Mouse (Mus musculus) small intestine, adult 2 months (tissue): ENCODE results near the gene Gm49711. TPM values are rescaled to one million over a fixed set of nuclear protein-coding genes. Genes with fewer than 3 reads are reported as not detected.

Source experiments
- H3K27ac ChIP-seq: fragments of 200-500 bp; 2 replicates; pipeline ENCODE4 v1.5.1; 2012; ENCODE audit warnings: low read depth, low read length, control low read depth, inconsistent platforms; ENCODE audit not compliant: insufficient read depth
- H3K27me3 ChIP-seq: fragments of 200-500 bp; 2 replicates; pipeline ENCODE4 v1.6.1; 2012; ENCODE audit warnings: mild to moderate bottlenecking, moderate library complexity, low read length, inconsistent platforms; ENCODE audit not compliant: control insufficient read depth, insufficient read depth
- H3K36me3 ChIP-seq: fragments of 200-500 bp; 2 replicates; pipeline ENCODE4 v1.6.1; 2012; ENCODE audit warnings: mild to moderate bottlenecking, low read length, control low read depth, inconsistent platforms; ENCODE audit not compliant: control insufficient read depth, insufficient read depth
- H3K4me1 ChIP-seq: fragments of 200-500 bp; 2 replicates; pipeline ENCODE4 v1.6.1; 2012; ENCODE audit warnings: low read length, inconsistent platforms, mixed read lengths; ENCODE audit not compliant: control insufficient read depth, insufficient read depth, insufficient read length
- H3K4me3 ChIP-seq: fragments of 200-500 bp; 2 replicates; pipeline ENCODE4 v1.5.1; 2012; ENCODE audit warnings: low read depth, mild to moderate bottlenecking, control low read depth, inconsistent platforms, low read length, moderate library complexity
- CTCF ChIP-seq: fragments of 200-500 bp; IDR thresholded peaks from 2 replicates; pipeline ENCODE4 v1.5.1; 2012; ENCODE audit warnings: low read depth, mild to moderate bottlenecking, control low read depth, inconsistent platforms, low read length, moderate library complexity, mixed read lengths; ENCODE audit not compliant: insufficient replicate concordance, insufficient read length; ENCODE audit errors: extremely low read depth
- POLR2A ChIP-seq: fragments of 200-500 bp; IDR thresholded peaks from 2 replicates; pipeline ENCODE4 v1.6.1; 2012; ENCODE audit warnings: low read depth, mild to moderate bottlenecking, control low read depth, inconsistent platforms, low read length, moderate library complexity
- WGBS: fragments of 180-500 bp; shearing (Covaris S2); methylation state at CpG from one replicate; pipeline ENCODE4 v1.1.7; 2018; 5-methylcytosine and 5-hydroxymethylcytosine counted together
- polyA plus RNA-seq: library from polyadenylated mRNA; depleted of rRNA; stranded (reverse); fragments of >200 nt; gene quantifications from 2 replicates; pipeline ENCODE4 v1.2.3, GENCODE M21; 2012

The Gm49711 gene
- polyA plus RNA-seq, 1 experiment = not detected

DNA sequence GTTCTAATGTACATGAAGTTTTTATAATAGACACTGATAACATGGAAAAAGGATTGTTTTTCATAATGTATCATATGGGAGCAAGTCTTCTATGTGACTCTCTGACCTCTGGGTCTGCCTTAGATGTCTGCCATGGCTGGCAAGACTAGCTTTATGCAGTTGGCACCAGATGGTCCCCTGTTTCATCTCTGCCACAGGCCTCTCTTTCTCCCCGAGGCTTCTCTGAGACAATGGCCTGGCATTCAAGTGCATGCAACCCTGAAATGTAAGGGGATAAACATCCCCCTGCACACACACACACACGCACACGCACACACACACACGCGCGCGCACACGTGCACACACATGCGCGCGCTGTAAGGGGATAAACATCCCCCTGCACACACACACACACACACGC, 82.9 kb downstream of the Gm49711 start:
- Histone ChIP-seq H3K27ac (no peak overlapping the region), H3K27me3 (no peaks in the 10 kb centered on the region), H3K4me1 (no peaks in the 10 kb centered on the region), H3K36me3 (no peaks in the 10 kb centered on the region), H3K4me3 (no peak overlapping the region)
- WGBS = 96% methylated on average over 12 of the region's 12 CpGs
- TF ChIP-seq CTCF (no peak), POLR2A (no peak)

DNA sequence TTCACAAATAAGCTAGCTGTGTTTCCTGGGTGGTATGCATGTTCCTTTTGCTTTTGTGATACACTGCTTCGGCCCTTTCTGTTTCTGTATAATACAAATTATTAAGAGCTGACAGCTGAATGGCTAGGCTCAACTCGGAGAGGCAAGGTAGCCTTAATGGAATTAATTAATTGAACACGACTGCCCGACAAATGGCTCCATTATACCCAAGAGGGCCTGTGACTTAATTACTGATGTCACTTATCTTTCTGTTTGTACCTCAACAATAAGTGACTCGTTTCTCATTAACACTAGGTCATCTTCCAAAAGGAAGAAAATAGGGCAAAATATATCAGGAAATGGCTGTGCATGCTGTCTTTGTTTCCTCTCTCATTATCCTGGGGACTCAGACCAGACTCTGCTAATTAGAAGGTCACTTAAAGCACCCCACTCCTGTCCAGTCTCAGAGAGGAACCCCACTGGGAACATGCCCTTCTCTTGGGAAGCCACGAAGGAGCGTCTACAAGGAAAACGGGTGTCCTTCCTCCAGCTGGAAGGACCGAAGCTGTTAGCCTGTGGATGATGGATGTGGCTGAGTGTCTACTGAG, 84.4 kb downstream of the Gm49711 start:
- H3K4me1 ChIP-seq = no peaks in the 10 kb centered on the region
- no peaks in the 10 kb centered on the region for H3K27me3 ChIP-seq
- no peaks in the 10 kb centered on the region for H3K36me3 ChIP-seq
- TF ChIP-seq POLR2A = no peak
- TF ChIP-seq CTCF = no peak
- no peak overlapping the region for H3K27ac ChIP-seq
- H3K4me3 ChIP-seq = no peak overlapping the region
- WGBS = 82% methylated on average over 9 of the region's 9 CpGs

DNA sequence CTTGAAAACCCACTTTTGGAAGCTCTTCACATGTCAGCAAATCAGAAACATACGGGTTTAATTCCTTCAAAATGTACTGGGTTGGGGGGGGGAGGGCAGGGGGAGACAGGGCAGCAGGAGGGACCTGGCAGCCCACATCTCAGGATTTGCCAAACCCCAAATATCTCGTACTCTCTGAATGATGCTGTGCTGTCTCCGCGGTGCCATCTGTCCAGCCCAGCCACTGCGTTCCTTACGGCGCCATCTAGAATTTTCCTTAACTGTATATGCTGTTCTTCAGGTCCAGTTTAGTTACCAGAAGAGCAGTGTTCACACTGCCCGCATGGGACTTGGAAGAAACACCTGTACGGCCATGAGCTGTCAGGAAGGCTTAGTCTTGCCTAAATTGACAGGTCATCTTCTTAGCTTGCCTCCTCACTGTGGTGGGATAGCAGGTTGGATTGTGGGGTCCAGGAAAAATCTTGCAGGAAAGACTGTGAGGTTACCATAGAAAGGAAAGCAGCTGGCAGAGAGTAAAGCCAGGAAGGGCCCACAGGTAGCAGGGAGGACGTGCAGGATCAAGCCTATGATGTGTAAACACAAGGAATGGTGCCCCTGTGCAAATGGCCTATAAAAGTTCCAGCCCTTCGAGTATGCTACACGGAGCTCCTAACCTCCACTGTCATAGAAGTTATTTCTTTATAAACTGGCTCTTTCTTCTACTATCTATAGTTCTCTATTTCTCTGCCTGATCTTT, 89.7 kb downstream of the Gm49711 start:
- no peak overlapping the region for H3K27ac ChIP-seq
- WGBS = 75% methylated on average over 12 of the region's 12 CpGs

DNA sequence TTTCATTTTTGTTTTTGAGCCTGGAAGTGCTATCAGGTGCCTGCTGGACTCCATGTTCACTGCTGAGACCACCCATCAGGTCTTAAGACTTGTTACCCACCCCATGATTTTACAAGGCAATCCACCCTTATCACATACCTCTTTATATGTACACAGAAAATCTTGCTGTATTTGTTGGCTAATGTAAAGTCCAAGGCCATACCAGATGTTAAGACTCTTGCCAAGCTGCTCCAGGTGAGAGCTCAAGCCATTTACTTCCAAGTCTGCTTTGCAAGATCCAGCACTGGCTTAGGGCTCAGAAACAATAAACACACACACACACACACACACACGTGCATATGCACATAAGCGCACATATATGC, 90.2 kb downstream of the Gm49711 start:
- no peak overlapping the region for H3K4me3 ChIP-seq
- H3K27me3 ChIP-seq = no peaks in the 10 kb centered on the region
- TF ChIP-seq CTCF (no peak), POLR2A (no peak)
- no peaks in the 10 kb centered on the region for H3K4me1 ChIP-seq
- 33% methylated on average over 2 of the region's 2 CpGs for WGBS
- no peaks in the 10 kb centered on the region for H3K36me3 ChIP-seq
- no peak overlapping the region for H3K27ac ChIP-seq

More for the DNA sequence above, 89.7 kb downstream of the Gm49711 start:
- Histone ChIP-seq H3K4me3 (no peak overlapping the region), H3K27me3 (no peaks in the 10 kb centered on the region), H3K36me3 (no peaks in the 10 kb centered on the region), H3K4me1 (no peaks in the 10 kb centered on the region)
- TF ChIP-seq POLR2A (no peak), CTCF (no peak)

DNA sequence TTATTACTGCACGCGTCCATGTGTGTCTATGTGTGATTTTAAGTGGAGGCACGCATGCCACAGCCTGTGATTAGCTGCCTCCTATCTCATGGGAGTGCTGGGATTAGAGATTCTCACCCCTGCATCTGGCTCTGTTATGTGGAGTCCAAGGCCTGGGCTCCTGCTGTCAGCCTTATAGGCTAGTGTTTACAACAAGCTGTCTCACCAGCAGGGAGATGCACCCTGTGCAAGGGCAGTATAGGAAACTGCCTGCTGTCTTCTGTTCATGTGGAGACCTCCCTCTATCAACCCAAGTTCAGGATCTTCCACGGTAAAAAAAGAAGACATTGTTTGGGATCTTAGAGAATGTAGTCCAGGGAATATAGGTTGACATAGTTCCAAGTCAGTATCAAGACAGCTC, 92.9 kb downstream of the Gm49711 start:
- H3K27ac ChIP-seq = no peak overlapping the region
- WGBS = 78% methylated on average over 4 of the region's 4 CpGs
- H3K4me1 ChIP-seq = no peaks in the 10 kb centered on the region
- no peaks in the 10 kb centered on the region for H3K27me3 ChIP-seq
- TF ChIP-seq POLR2A = no peak
- no peaks in the 10 kb centered on the region for H3K36me3 ChIP-seq
- H3K4me3 ChIP-seq = no peak overlapping the region

DNA sequence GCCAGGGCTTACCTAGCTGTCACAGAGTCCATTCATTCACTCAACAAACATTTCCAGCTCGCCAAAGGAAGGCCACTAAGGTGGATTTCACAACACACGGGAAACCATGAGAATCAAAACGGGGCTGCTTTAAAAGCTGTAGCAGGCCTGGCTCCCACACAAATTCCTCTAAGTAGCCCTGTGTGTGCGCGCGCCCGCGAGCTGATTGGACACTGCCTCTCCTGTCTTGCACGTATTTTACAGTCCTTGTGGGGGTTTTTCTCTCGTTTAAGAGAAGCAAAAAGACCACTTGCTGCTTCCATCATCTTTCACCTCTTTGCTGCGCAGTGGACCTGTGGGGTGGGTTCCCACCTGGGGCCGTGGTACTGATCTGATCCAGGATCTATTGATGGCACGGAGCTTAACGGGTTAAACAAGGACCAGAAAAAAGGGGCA, 99.9 kb downstream of the Gm49711 start:
- Histone ChIP-seq H3K36me3 (no peaks in the 10 kb centered on the region), H3K4me1 (peaks cover 5% of the 10 kb centered on the region), H3K4me3 (peak overlapping the region; percentile 57; the same call in 1 of the 2 replicates), H3K27ac (no peak overlapping the region), H3K27me3 (no peaks in the 10 kb centered on the region)
- WGBS = 5% methylated on average over 14 of the region's 14 CpGs
- TF ChIP-seq POLR2A (no peak), CTCF (no peak)

DNA sequence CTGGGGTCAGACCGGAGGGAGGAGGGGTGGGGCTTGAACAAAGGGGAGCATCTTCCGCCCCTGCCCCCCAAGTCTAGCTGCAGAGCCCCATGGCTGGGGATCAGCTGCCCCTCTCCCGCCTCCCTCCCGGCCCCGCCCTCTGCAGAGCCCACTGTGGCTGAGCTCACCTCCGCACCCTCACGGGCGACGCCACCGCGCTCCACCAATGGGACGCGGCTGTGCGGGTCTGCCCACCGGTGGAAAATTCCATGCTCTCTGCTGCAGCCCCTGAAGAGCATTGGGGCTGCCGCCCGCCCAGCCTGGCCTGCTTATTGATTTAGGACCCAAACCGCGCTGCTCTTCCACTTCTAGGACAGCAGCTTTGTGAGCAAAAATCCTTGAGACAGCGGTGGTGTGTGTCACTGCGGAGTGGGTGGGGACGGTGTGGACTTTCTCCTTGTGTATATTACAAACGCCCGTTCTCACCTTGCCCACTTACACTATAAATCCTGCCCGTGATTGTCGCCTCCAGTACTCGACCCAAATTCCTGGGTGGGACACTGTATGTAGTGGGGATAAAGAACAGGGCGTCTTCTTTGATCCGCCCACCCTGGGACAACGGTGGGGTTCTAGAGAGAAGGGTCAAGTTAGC, 100.5 kb downstream of the Gm49711 start:
- no peaks in the 10 kb centered on the region for H3K27me3 ChIP-seq
- no peak overlapping the region for H3K27ac ChIP-seq
- WGBS = 3% methylated on average over 30 of the region's 30 CpGs
- TF ChIP-seq POLR2A (no peak), CTCF (no peak)
- H3K4me3 ChIP-seq = peak overlapping the region; percentile 57
- peaks cover 5% of the 10 kb centered on the region for H3K4me1 ChIP-seq
- H3K36me3 ChIP-seq = no peaks in the 10 kb centered on the region
